Mouse (Mus musculus) megakaryocyte, embryonic 14.5 days (primary cell): ENCODE data around the gene Hspe1.

Experiments
- FLI1 ChIP-seq: IDR thresholded peaks from 2 replicates; pipeline ENCODE4 v1.6.1; 2012; ENCODE audit warnings: low read length, inconsistent platforms, mixed read lengths
- GATA1 ChIP-seq: IDR thresholded peaks from 3 replicates; pipeline ENCODE4 v1.6.1; 2012; ENCODE audit warnings: mixed read lengths, low read length, inconsistent platforms, borderline replicate concordance

DNA sequence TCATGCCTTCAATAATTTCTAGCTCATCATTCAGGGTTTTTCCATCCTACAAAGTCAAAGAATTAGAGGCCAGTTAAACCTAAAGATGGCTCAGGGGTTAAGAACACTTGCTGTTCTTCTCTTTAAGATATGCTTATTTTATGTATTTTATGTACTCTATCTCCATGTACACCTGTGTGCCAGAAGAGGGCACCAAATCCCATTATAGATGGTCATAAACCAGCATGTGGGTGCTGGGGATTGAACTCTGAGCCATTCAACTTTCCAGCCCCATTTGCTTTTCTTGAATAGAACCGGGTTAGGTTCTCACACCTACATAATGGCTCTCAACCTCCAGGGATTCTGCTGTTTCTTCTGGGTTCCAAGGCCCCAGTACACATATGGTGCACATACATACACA lies 5.8 kb upstream of the Hspe1 start:
- TF ChIP-seq GATA1 (no peak), FLI1 (no peak)
